ENCODE assay signal across 8 mouse cellular contexts in genomic region chr1:133181072-133182015, GRCm38 (mm10). TPM values are rescaled to one million over a fixed set of nuclear protein-coding genes. Genes with fewer than 3 reads are reported as not detected.
DNase-seq lines count a peak whose midpoint lies in the region; ATAC-seq and TF ChIP-seq lines count a peak whose summit lies in the region.

No protein-coding gene starts in this region.

- peaks cover 5% of the 10 kb centered on the region; the same call in 1 of the 2 replicates for H3K36me3 ChIP-seq in forebrain, embryonic 10.5 days (replicated peaks)
- no peaks in the 10 kb centered on the region for H3K36me3 ChIP-seq in heart, embryonic 14.5 days (ENCODE audit: control insufficient read depth, insufficient read depth, low read length)
- H3K36me3 ChIP-seq in liver, embryonic 12.5 days = no peaks in the 10 kb centered on the region
- no peaks in the 10 kb centered on the region for H3K36me3 ChIP-seq in neural tube, embryonic 11.5 days (ENCODE audit: control insufficient read depth, insufficient read depth, low read length)

- peak overlapping the region; percentile 70 for H3K4me3 ChIP-seq in forebrain, embryonic 10.5 days
- H3K4me3 ChIP-seq in heart, embryonic 14.5 days (ENCODE audit: control insufficient read depth in 1 of 2, insufficient read depth in 1 of 2, low read depth in 1 of 2, low read length in 2 of 2) = peak overlapping the region; percentile 57 to 75
- peak overlapping the region; percentile 33 for H3K4me3 ChIP-seq in liver, embryonic 12.5 days
- peak overlapping the region; percentile 53 for H3K4me3 ChIP-seq in neural tube, embryonic 11.5 days (ENCODE audit: low read depth, low read length)

- H3K27me3 ChIP-seq in forebrain, embryonic 10.5 days (ENCODE audit: poor library complexity, severe bottlenecking) = peaks cover 65% of the 10 kb centered on the region
- peaks cover 7% of the 10 kb centered on the region; the same call in 1 of the 2 replicates for H3K27me3 ChIP-seq in heart, embryonic 14.5 days (ENCODE audit: control insufficient read depth, insufficient read depth, low read length)
- H3K27me3 ChIP-seq in liver, embryonic 12.5 days (replicated peaks) = peaks cover 61% of the 10 kb centered on the region
- 0 out of 2 replicates have a peak, but pooled peaks cover 2% of the 10 kb centered on the region for H3K27me3 ChIP-seq in neural tube, embryonic 11.5 days (ENCODE audit: control insufficient read depth, insufficient read depth, low read length)

- H3K4me2 ChIP-seq in heart, embryonic 14.5 days (ENCODE audit: low read length) = peak overlapping the region; percentile 84
- peak overlapping the region; percentile 48 for H3K4me2 ChIP-seq in liver, embryonic 12.5 days
- H3K4me2 ChIP-seq in neural tube, embryonic 11.5 days (ENCODE audit: low read depth) = peak overlapping the region; percentile 80

- TF ChIP-seq CTCF in brain, embryonic 14.5 days (IDR thresholded peaks at IDR 0.05; ENCODE audit: borderline replicate concordance, extremely low read depth, insufficient read depth, insufficient read length) = peak; percentile 96

- DNase-seq in CD4-positive helper T cell, adult 2 months (ENCODE audit: low read depth, low spot score) = peak; percentile 23
- DNase-seq in brain, embryonic 14.5 days (ENCODE audit: low read depth) = peak; percentile 98
- DNase-seq in forebrain, embryonic 10.5 days (ENCODE audit: extremely low spot score, low spot score) = peak; percentile 87
- peak; percentile 80 for DNase-seq in kidney, postnatal 14 days
- DNase-seq in neural tube, embryonic 11.5 days (ENCODE audit: low spot score) = peak; percentile 92
- peak; percentile 57 for DNase-seq in thymus, adult 18-20 months

- peak overlapping the region; percentile 96 for H3K27ac ChIP-seq in forebrain, embryonic 10.5 days
- H3K27ac ChIP-seq in heart, embryonic 14.5 days (replicated peaks in 1 of 2; ENCODE audit: control insufficient read depth in 1 of 2, insufficient read depth in 1 of 2, low read depth in 2 of 2, low read length in 2 of 2) = peak overlapping the region; percentile 19 to 24; a peak in 1 of 4 replicates
- H3K27ac ChIP-seq in liver, embryonic 12.5 days = no peak overlapping the region
- H3K27ac ChIP-seq in neural tube, embryonic 11.5 days (ENCODE audit: low read depth, low read length) = peak overlapping the region; percentile 98

- ATAC-seq in heart, embryonic 14.5 days (ENCODE audit: insufficient number of reproducible peaks, insufficient read depth, low FRiP score, low read depth) = peak; percentile 65
- ATAC-seq in liver, embryonic 12.5 days = peak; percentile 46; the same call in 1 of the 2 replicates
- ATAC-seq in neural tube, embryonic 11.5 days (ENCODE audit: insufficient read depth, low FRiP score, low TSS enrichment) = peak; percentile 70

- H3K9ac ChIP-seq in heart, embryonic 14.5 days (ENCODE audit: low read length) = peak overlapping the region; percentile 60
- H3K9ac ChIP-seq in liver, embryonic 12.5 days = no peak overlapping the region
- H3K9ac ChIP-seq in neural tube, embryonic 11.5 days (ENCODE audit: low read length) = peak overlapping the region; percentile 63

- WGBS in forebrain, embryonic 10.5 days = under 1% methylated on average over 31 of the region's 31 CpGs
- WGBS in heart, embryonic 14.5 days = 1% methylated on average over 31 of the region's 31 CpGs
- WGBS in liver, embryonic 12.5 days (ENCODE audit: insufficient replicate concordance) = 4% methylated on average over 31 of the region's 31 CpGs
- under 1% methylated on average over 31 of the region's 31 CpGs for WGBS in neural tube, embryonic 11.5 days

- 0 out of 2 replicates have a peak, but pooled peaks have one; percentile 1 for TF ChIP-seq POLR2A in brain, embryonic 14.5 days (IDR thresholded peaks at IDR 0.05; ENCODE audit: borderline replicate concordance, extremely low read depth, insufficient read depth, insufficient read length, poor library complexity, severe bottlenecking)

- H3K9me3 ChIP-seq in forebrain, embryonic 10.5 days = no peaks in the 10 kb centered on the region
- H3K9me3 ChIP-seq in heart, embryonic 14.5 days (ENCODE audit: control insufficient read depth, low read length) = no peaks in the 10 kb centered on the region
- H3K9me3 ChIP-seq in liver, embryonic 12.5 days (replicated peaks) = no peaks in the 10 kb centered on the region
- no peaks in the 10 kb centered on the region for H3K9me3 ChIP-seq in neural tube, embryonic 11.5 days (ENCODE audit: control insufficient read depth, low read length)

- peaks cover 65% of the 10 kb centered on the region for H3K4me1 ChIP-seq in forebrain, embryonic 10.5 days
- peaks cover 7 to 18% of the 10 kb centered on the region in 2 experiments; a peak in 3 of 4 replicates for H3K4me1 ChIP-seq in heart, embryonic 14.5 days (ENCODE audit: control insufficient read depth in 2 of 2, insufficient read depth in 2 of 2, low read length in 2 of 2)
- H3K4me1 ChIP-seq in liver, embryonic 12.5 days = peaks cover 27% of the 10 kb centered on the region
- peaks cover 16% of the 10 kb centered on the region for H3K4me1 ChIP-seq in neural tube, embryonic 11.5 days (ENCODE audit: control insufficient read depth, insufficient read depth, low read length)

RNA-seq across cellular contexts. Expression of gene Plekha6, which starts 17.3 kb away (rescaled TPM):
- 51.4 and 78.3 TPM in 2 replicates for polyA plus RNA-seq in brain, embryonic 14.5 days (2012; rRNA removed)
- 9.0 and 9.9 TPM in 2 replicates for polyA plus RNA-seq in forebrain, embryonic 10.5 days (2016; fragmentation: Nextera tagmentation; extraction: Ambion mirVana)
- 12.4 and 16.5 TPM in 2 replicates for polyA plus RNA-seq in heart, embryonic 14.5 days (2014; fragmentation: Nextera tagmentation; extraction: Ambion mirVana)
- polyA plus RNA-seq in liver, embryonic 12.5 days (2016; fragmentation: Nextera tagmentation; extraction: Ambion mirVana) = 2.1 and 2.2 TPM in 2 replicates
- polyA plus RNA-seq in neural tube, embryonic 11.5 days (2014; fragmentation: Nextera tagmentation; extraction: Ambion mirVana) = 12.5 and 15.2 TPM in 2 replicates

RNA-seq across cellular contexts. Expression of gene Ppp1r15b, which starts 50.4 kb away (rescaled TPM):
- polyA plus RNA-seq in brain, embryonic 14.5 days (2012; rRNA removed) = 25.9 and 31.3 TPM in 2 replicates
- 59.1 and 59.3 TPM in 2 replicates for polyA plus RNA-seq in forebrain, embryonic 10.5 days (2016; fragmentation: Nextera tagmentation; extraction: Ambion mirVana)
- polyA plus RNA-seq in heart, embryonic 14.5 days (2014; fragmentation: Nextera tagmentation; extraction: Ambion mirVana) = 24.5 and 24.6 TPM in 2 replicates
- polyA plus RNA-seq in liver, embryonic 12.5 days (2016; fragmentation: Nextera tagmentation; extraction: Ambion mirVana) = 60.8 and 63.8 TPM in 2 replicates
- polyA plus RNA-seq in neural tube, embryonic 11.5 days (2014; fragmentation: Nextera tagmentation; extraction: Ambion mirVana) = 55.3 and 57.6 TPM in 2 replicates

Comparison
In these comparisons a context has a peak if more than half of its experiments do, and no peak if none do; other contexts are left out.
1. DNase-seq: peak in every context shown above with its lines; median percentile 98 in brain, embryonic 14.5 days; 92 in neural tube, embryonic 11.5 days; 87 in forebrain, embryonic 10.5 days; 80 in kidney, postnatal 14 days; 57 in thymus, adult 18-20 months; 23 in CD4-positive helper T cell, adult 2 months.